Mouse (Mus musculus) liver, embryonic 11.5 days (tissue): ENCODE data around the gene Iqce. TPM values are rescaled to one million over a fixed set of nuclear protein-coding genes. Genes with fewer than 3 reads are reported as not detected.

Experiments
- ATAC-seq: fragments of 200-750 bp; cut with Nextera tagmentation; replicated peaks from 2 replicates; pipeline ENCODE4 v1.8.0; 2017; ENCODE audit warnings: moderate number of reproducible peaks, mild to moderate bottlenecking, moderate TSS enrichment, moderate library complexity; ENCODE audit not compliant: low FRiP score
- DNase-seq: peaks from one replicate; pipeline ENCODE4 v3.0.0-alpha.2; 2017; ENCODE audit warnings: low spot score
- H3K27ac ChIP-seq: fragments of 300-500 bp; sonication (generic); 2 replicates; pipeline ENCODE4 v1.5.1; 2014; ENCODE audit warnings: mild to moderate bottlenecking, low read depth, low read length, control low read depth
- H3K27me3 ChIP-seq: fragments of 300-500 bp; sonication (generic); replicated peaks from 2 replicates; pipeline ENCODE4 v1.6.1; 2014; ENCODE audit warnings: low read length, mixed read lengths; ENCODE audit not compliant: control insufficient read depth, insufficient read depth
- H3K36me3 ChIP-seq: fragments of 300-500 bp; sonication (generic); 2 replicates; pipeline ENCODE4 v1.6.1; 2014; ENCODE audit warnings: mild to moderate bottlenecking, low read length, moderate library complexity, mixed read lengths; ENCODE audit not compliant: control insufficient read depth, insufficient read depth
- H3K4me1 ChIP-seq: fragments of 300-500 bp; sonication (generic); replicated peaks from 2 replicates; pipeline ENCODE4 v1.6.1; 2014; ENCODE audit warnings: low read length, mixed read lengths; ENCODE audit not compliant: control insufficient read depth, insufficient read depth
- H3K4me2 ChIP-seq: fragments of 300-500 bp; sonication (generic); 2 replicates; pipeline ENCODE4 v1.6.1; 2014; ENCODE audit warnings: mild to moderate bottlenecking, control low read depth, moderate library complexity
- H3K4me3 ChIP-seq: fragments of 300-500 bp; sonication (generic); 2 replicates; pipeline ENCODE4 v1.5.1; 2014; ENCODE audit warnings: low read depth, low read length, control low read depth
- H3K9ac ChIP-seq: fragments of 300-500 bp; sonication (generic); 2 replicates; pipeline ENCODE4 v1.6.1; 2014; ENCODE audit warnings: low read depth, low read length, control low read depth
- H3K9me3 ChIP-seq: fragments of 300-500 bp; sonication (generic); 2 replicates; pipeline ENCODE4 v1.6.1; 2016; ENCODE audit warnings: low read length, inconsistent platforms, mixed read lengths; ENCODE audit not compliant: control insufficient read depth
- WGBS: fragments of 180-500 bp; shearing (Covaris S2); extraction: QIAGEN DNeasy Blood & Tissue Kit; methylation state at CpG from one replicate; pipeline ENCODE4 v1.1.7; 2014; 5-methylcytosine and 5-hydroxymethylcytosine counted together
- polyA plus RNA-seq: library from polyadenylated mRNA; unstranded; fragments of >200 nt; fragmentation: Nextera tagmentation; extraction: Ambion mirVana; gene quantifications from 2 replicates; pipeline ENCODE4 v1.2.1, GENCODE M21; 2014

Iqce gene
- polyA plus RNA-seq, 1 experiment from 2014 or later = 14.4 TPM

DNA sequence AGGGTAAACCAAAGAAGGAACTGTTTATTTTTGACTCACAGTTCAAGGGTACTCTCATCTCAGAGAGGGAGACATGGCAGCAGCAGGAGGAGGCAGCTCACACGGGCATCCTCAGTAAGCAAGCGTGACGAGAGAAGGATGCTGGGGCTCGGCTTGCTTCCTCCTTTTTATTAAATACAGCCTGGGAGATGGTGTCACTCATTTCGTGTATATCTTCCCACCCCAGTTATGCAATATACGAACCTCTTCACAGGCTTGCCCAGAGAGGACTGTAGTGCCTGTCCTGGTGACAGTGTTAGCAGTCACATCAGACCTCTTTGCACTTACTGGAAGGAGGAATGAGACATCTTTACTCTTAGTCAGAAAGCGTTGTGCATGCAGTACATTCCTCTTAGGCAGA lies 18.6 kb upstream of the Iqce start:
- Histone ChIP-seq H3K9ac (no peak overlapping the region), H3K9me3 (no peaks in the 10 kb centered on the region), H3K4me2 (no peak overlapping the region), H3K4me3 (no peak overlapping the region), H3K27me3 (no peaks in the 10 kb centered on the region; the same call in 1 of the 2 replicates), H3K27ac (no peak overlapping the region), H3K36me3 (peaks cover 22% of the 10 kb centered on the region), H3K4me1 (peaks cover 3% of the 10 kb centered on the region; the same call in 1 of the 2 replicates)
- no peak for ATAC-seq
- 66% methylated on average over 7 of the region's 7 CpGs for WGBS
- DNase-seq = no peak

DNA sequence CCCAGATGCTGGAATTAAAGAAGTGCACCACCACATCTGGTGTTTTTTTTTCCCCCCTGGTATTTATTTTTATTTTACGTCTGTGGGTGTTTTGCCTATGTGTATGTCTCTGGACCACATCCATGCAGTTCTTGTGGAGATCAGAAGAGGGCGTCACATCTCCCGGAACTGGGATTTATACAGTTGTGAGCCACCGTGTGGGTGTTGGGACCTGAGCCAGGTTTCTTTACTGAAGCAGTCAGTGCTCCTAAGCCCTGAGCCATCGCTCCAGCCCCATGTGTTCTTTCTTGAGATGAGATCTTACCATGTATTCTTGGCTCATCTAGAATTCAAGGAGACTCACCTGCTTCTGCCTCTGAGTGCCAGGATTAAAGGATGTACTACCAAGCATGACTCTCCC lies 8.9 kb upstream of the Iqce start:
- no peak for ATAC-seq
- H3K36me3 ChIP-seq = peaks cover 32% of the 10 kb centered on the region
- WGBS = 85% methylated on average over 5 of the region's 5 CpGs

DNA sequence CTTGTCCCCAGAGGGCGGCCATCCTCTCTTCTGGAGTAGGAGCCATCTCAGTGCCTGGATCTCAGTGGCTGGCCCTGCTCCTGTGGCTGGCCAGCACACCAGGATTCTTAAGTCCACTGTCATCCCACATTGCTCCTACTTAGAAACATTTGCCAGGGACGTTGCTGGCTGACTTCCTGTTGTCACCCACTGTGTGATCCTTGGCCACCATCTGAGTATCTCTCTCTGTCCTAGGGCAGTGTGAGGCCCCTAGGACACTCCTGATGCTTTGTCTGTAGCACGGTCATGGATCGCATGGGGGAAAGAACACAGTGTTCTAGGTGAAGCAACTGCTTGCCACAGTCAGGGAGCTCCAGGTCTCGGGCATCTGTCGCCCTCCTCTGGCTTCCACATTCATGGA lies 8.1 kb upstream of the Iqce start:
- H3K9me3 ChIP-seq = no peaks in the 10 kb centered on the region
- WGBS = 90% methylated on average over 6 of the region's 6 CpGs
- DNase-seq (no peak), ATAC-seq (no peak)
- peaks cover 31% of the 10 kb centered on the region for H3K36me3 ChIP-seq
- H3K4me1 ChIP-seq = peaks cover 6% of the 10 kb centered on the region
- no peak overlapping the region for H3K4me2 ChIP-seq
- H3K4me3 ChIP-seq = no peak overlapping the region
- no peaks in the 10 kb centered on the region for H3K27me3 ChIP-seq
- no peak overlapping the region for H3K9ac ChIP-seq
- H3K27ac ChIP-seq = no peak overlapping the region

More for the DNA sequence above, 8.9 kb upstream of the Iqce start:
- no peak for DNase-seq
- Histone ChIP-seq H3K9ac (no peak overlapping the region), H3K27ac (no peak overlapping the region), H3K4me3 (no peak overlapping the region), H3K4me1 (peaks cover under 1% of the 10 kb centered on the region; the same call in 1 of the 2 replicates), H3K4me2 (no peak overlapping the region), H3K9me3 (no peaks in the 10 kb centered on the region), H3K27me3 (no peaks in the 10 kb centered on the region)

DNA sequence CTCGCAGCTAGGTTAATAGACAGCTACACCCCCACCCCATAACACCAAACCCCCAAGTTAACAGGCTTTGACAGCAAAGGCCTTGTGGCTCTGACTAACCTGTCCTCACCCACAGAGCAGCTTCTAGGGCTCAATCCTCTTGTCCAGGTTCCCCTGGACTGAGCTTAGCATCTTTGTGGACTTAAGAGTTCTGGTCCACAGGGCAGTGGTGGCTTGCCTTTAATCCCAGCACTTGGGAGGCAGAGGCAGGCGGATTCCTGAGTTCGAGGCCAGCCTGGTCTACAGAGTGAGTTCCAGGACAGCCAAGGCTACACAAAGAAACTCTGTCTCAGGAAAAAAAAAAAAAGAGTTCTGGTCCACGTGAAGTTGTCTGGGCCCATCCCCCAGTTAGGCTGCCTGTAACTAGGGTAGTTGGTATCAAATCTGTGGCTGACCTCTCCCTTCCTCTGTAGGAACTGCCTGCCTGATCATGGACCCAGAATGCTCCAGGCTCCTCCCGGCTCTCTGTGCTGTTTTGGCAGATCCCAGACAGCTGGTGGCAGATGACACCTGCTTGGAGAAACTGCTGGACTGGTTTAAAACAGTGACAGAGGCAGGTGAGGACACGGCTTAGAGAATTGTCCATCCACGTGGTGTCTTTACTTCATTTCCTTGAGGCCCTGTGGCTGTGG lies 3.5 kb upstream of the Iqce start:
- Histone ChIP-seq H3K4me3 (peak overlapping the region; percentile 73), H3K27me3 (no peaks in the 10 kb centered on the region), H3K9me3 (no peaks in the 10 kb centered on the region), H3K27ac (peak overlapping the region; percentile 82), H3K9ac (peak overlapping the region; percentile 81), H3K4me1 (peaks cover 25% of the 10 kb centered on the region), H3K36me3 (peaks cover 6% of the 10 kb centered on the region), H3K4me2 (peak overlapping the region; percentile 97)
- WGBS = 32% methylated on average over 7 of the region's 7 CpGs
- ATAC-seq = no peak
- DNase-seq = no peak

DNA sequence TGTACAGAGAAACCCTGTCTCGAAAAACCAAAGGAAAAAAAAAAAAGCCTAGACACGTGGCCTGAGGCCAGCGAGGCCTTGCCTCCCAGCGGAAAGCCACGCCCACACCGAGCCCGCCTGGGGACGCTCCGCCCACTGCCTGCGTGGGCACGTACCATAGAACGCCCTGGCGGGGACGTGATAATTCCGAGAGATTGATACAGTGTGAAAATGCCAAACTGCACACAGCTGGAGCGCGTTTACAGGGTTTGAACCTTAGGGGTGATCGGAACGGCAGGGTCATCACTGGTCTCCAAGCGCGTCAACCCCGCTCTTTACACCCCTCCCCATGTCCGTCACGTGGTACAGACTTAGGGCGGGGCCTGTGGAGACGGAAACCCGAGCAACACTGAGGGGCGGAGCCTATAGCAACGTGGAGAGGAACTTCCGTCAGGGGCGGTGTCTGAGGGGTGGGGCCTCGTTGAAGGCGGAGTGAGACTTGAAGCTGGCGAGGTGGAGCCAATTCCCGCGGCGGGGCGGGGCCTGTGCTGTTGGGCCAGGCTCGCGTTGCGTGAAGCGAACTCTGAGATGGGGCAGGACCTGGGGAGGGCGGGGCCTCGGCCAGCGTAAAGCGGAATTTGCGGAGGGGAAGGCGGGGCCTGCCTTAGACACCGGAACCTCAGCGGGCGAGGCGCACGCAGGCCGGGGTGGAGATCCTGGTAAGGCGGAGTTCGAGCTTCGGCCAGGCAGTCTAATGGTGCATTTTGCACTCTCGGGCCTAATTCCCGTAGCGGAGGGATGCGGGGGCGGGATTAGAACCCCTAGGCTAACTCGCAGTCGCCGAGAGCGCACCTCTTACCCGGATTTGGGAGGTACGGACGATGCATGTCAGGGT lies 2.4 kb upstream of the Iqce start, which contains the start of gene Brat1:
Brat1 (plus strand) TSS at position 634 of the 874 bp plus-strand sequence.
- Histone ChIP-seq H3K36me3 (no peaks in the 10 kb centered on the region), H3K4me2 (peak within 1 kb of the TSS; percentile 97), H3K9ac (peak within 1 kb of the TSS; percentile 81), H3K4me1 (peaks cover 29% of the 10 kb centered on the region), H3K27ac (peak within 1 kb of the TSS; percentile 82), H3K9me3 (no peaks in the 10 kb centered on the region), H3K4me3 (peak within 1 kb of the TSS; percentile 73), H3K27me3 (no peaks in the 10 kb centered on the region)
- ATAC-seq = peak; percentile 86
- peak; percentile 100 for DNase-seq
- WGBS = under 1% methylated on average over 69 of the region's 69 CpGs

DNA sequence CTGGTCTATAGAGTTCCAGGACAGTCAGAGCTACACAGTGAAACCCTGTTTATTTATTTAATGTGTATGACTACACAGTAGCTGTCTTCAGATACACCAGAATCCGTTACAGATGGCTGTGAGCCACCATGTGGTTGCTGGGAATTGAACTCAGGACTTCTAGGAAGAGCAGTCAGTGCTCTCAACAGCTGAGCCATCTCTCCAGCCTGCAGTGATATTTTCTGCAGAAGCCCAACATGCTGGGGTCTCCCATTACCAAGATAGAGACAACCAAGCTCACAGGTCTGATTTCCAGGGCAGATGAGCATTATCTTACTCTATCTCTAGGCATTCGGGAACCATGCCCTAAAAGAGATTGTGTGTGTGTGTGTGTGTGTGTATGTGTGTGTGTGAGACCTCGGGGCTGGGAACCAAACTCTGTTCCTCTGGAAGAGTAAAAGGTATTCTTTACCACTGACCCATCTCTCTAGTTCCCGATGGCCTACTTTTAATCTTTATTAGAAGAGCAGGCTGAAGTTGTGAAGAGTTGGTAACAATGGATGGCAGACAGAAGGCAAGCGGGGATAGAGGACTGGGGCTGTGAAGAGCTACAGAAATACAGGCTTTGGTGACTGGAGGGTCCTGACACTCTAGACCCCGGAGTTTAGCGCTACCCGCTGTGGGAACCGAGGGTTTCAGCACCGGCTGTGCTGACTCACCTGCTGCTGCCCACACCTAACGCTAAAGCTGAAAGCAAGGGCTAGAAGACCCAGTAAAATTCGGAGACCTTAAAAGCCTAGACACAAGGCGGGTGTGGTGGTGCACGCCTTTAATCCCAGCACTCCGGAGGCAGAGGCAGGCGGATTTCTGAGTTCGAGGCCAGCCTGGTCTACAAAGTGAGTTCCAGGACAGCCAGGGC lies 1.6 kb upstream of the Iqce start:
- no peak for ATAC-seq
- 20% methylated on average over 17 of the region's 17 CpGs for WGBS
- peaks cover 29% of the 10 kb centered on the region for H3K4me1 ChIP-seq

DNA sequence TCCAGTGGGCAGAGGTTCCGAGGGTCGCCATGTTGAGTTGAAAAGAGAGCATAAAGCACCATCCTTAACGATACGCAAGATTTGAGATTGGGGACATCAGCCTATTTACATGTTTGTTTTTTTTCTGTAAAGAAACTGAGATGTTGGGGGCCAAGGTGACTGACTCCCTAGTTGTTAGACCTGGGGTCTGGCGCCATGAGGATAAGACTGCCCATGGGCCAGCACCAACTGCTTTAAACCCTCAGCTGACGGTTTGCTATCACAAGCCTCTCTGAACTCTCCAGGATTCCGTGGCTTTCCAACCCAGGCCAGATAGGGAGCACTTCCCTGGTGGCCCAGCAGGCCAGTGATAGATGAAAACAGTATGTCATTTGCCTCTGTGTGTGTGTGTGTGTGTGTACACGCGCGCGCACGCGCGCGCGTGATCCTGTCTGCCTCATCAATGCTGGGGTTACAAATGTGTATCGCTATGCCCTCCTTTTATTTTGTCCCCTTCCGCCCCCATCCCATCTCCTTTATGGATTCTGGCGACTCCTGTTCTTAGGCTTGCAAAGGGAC lies 519 bp upstream of the Iqce start:
- H3K4me1 ChIP-seq = peaks cover 29% of the 10 kb centered on the region
- H3K4me2 ChIP-seq = peak overlapping the region; percentile 97
- H3K4me3 ChIP-seq = peak overlapping the region; percentile 85
- H3K36me3 ChIP-seq = no peaks in the 10 kb centered on the region
- ATAC-seq (no peak), DNase-seq (no peak)
- H3K9ac ChIP-seq = peak overlapping the region; percentile 84
- WGBS = 47% methylated on average over 19 of the region's 19 CpGs
- peak overlapping the region; percentile 88 for H3K27ac ChIP-seq
- no peaks in the 10 kb centered on the region for H3K9me3 ChIP-seq
- H3K27me3 ChIP-seq = no peaks in the 10 kb centered on the region

More for the DNA sequence above, 1.6 kb upstream of the Iqce start:
- Histone ChIP-seq H3K4me2 (peak overlapping the region; percentile 97), H3K4me3 (peak overlapping the region; percentile 73), H3K9me3 (no peaks in the 10 kb centered on the region), H3K36me3 (no peaks in the 10 kb centered on the region), H3K27me3 (no peaks in the 10 kb centered on the region), H3K9ac (peak overlapping the region; percentile 73), H3K27ac (peak overlapping the region; percentile 68)
- peak; percentile 53 for DNase-seq

DNA sequence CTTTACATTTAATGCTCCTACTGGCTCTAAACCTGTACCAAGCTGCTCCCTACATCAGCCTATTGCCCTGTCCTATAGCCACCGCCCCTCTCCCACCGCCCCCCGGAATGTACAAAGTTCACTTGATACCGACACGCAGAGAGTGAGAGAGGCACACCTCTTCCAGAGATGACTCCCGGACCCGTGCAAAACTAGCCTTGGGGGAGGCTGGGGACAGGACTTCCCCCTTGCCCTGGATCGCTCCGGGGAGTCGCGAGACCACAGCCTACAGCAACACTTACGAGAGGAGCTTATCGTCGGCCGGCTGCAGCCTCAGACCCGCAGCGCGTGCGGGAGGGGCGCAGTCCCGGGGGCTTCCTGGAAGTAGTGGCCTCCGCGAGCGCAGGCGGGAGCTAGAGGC lies 517 bp downstream of the Iqce start:
- Histone ChIP-seq H3K4me3 (peak overlapping the region; percentile 85), H3K4me2 (peak overlapping the region; percentile 97), H3K27me3 (no peaks in the 10 kb centered on the region), H3K27ac (peak overlapping the region; percentile 88), H3K36me3 (no peaks in the 10 kb centered on the region), H3K9ac (peak overlapping the region; percentile 84), H3K9me3 (no peaks in the 10 kb centered on the region), H3K4me1 (peaks cover 29% of the 10 kb centered on the region)
- DNase-seq = no peak
- peak; percentile 13 for ATAC-seq
- WGBS = under 1% methylated on average over 25 of the region's 25 CpGs
